Mouse (Mus musculus): ENCODE data around the gene Cdr1. TPM values are rescaled to one million over a fixed set of nuclear protein-coding genes. Genes with fewer than 3 reads are reported as not detected.
A peak's percentile ranks its signal among the peaks of the same experiment; 100 is the strongest.

Cdr1 gene
- not detected for total RNA-seq (2021)
- long read RNA-seq, experiment 1, partial matches to known transcripts: 0 of 2 reads
- long read RNA-seq, experiment 1, other reads (novel, unspliced or antisense): 0 of 2 reads
- long read RNA-seq, experiment 2: 0 reads

DNA sequence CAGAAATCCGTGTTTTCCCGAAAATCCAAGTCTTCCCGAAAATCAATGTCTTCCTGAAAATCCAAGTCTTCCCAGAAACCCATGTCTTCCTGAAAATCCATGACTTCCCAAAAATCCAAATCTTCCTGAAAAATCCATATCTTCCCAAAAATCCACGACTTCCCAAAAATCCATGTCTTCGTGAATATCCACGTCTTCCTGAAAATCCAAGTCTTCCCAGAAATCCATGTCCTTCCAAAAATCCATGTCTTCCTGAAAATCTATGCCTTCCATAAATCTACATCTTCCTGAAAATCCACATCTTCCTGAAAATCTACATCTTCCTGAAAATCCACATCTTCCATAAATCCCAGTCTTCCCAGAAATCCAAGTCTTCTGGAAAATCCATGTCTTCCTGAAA is at the start of gene Cdr1:
Gene Cdr1 (minus strand): TSS at position 101 of the 400 bp plus-strand sequence.
- no peak for DNase-seq (ENCODE audit: low spot score in 2 of 2)

DNA sequence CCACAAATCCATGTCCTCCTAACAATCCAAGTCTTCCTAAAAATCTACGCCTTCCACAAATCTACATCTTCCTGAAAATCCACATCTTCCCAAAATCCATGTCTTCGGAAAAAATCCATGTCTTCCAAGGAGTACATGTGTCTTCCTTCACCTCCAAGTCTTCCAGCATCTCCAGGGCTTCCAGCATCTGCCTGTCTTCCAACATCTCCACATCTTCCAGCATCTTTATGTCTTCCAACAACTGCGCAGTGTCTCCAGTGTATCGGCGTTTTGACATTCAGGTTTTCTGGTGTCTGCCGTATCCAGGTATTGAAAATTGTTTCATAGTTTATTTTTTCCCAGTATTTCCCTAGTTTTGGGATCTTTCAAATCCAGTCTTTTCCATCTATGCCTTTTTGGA is 511 bp upstream of the Cdr1 start:
- DNase-seq (ENCODE audit: low spot score in 2 of 2): no peak

DNA sequence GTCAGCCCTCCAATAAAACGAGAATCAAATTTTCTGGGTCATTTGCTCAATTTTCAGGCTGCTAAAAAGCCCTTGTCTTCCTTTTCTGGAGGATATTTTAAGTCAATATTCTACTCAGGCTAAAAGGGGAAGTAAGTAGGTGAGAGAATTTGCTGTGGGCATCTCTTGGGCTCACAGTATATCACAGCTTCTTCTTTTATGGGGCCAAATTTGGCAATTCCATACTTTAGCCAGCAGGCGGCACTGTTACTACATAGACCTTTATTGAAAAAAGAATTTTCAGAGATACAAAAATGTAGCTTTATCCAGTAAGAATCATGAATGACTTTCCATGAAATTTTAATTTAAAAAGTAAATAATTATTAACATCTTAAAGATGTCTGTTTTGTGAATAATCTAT is 18.8 kb downstream of the Cdr1 start:
- DNase-seq (ENCODE audit: low spot score in 2 of 2): peak; percentile 21 to 31

DNA sequence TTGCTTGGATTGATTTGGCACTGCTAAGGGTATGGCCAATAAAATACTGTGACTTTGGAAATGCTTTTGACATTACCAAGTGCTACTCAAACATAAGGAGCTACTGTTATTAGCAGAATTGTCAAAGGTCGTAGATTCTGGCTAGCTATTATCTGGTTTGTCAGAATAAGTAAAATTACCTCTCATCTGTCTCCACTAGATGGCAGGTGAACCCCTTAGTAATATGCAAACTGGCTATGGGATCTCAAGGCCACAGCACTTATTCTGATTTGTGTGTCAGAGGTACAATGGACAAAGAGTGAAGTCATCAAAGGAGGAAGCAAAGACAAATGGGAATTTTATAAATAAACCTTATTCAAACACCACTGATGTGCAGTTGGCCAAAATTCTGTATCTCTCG is 24.1 kb downstream of the Cdr1 start:
- DNase-seq (ENCODE audit: low spot score in 2 of 2): no peak

DNA sequence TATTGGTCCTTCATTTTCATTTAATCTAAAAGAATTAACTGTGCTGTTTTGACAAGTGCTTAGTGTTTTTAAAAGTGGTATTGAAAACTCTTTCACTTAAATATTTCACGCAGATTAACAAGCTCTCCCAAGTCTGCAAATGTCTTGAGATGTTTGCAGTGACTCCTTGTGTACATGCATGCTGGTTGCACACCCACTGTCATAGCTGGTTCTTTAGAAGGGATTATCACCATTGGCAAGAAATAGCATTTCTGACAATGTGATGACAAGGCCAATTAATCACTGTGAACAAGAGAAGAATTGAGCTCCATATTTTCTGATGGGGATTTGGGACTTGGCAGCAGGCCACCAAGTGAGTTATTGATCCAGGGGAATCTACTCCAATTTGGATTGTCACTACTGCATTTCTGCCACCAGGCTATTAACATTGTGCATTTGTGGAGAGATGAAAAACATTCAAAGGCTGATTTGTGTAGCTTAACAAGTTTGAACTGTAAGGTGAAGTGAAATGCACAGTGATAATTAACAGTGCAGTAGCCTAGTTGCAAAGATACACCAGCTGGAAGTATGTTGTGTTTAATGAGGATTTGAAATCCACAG is 30.6 kb downstream of the Cdr1 start:
- DNase-seq (ENCODE audit: low spot score in 2 of 2): no peak

DNA sequence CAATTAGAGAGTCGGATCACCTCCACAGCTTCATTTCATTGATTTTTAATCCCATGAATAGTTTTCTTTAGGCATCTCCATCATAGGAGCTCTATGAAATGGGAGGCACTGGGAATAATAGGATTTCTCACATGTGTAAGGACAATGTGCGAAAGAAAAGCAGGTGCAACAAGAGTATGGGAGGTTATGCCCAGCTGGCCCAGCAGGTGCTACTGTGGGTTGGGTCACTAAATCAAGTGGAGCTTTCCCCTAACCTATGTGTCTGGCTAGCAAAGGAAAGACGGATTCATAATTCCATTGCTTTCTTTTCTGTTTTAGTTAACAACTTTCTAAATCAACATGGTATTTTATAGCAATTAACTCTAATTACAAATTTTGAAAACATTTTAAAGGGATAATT is 31.1 kb downstream of the Cdr1 start:
- DNase-seq (ENCODE audit: low spot score in 2 of 2): no peak

DNA sequence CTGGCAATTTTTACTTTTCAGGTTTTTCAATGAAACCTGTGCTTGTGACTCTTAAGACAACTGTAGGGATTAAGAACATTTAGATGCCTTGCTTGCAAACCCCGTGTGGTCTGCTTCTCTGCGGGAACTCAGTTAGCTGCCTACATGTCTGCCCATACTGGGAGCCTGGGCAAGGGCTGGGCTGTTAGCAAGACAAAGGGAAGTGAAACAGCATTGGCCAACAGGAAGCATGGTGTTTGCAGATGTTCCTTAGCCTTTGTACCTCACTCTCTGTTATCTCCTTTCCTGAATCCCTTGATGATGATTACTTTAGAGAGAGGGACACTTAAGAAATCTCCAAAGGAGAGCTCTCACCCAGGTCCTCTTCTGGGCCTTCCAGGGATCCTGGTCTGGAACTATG is 38.8 kb downstream of the Cdr1 start:
- no peak for DNase-seq (ENCODE audit: low spot score in 2 of 2)

DNA sequence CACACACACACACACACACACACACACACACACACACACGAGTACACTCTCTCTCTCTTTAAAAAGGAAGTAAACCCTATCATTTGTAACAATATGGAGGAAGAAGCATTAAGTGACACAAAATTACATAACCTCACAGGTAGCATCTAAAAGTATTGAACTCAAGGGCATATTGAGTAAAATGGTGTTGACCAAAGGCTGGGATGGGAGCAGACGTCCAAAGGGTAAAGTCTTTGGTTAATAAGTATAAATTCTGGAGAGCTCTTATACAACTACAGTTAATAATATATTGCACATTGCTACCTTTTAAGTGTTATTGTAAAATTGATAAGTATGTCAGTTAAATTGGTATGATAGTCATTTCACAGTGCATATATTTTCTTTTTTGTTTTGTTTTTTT is 39.9 kb downstream of the Cdr1 start:
- DNase-seq (ENCODE audit: low spot score in 2 of 2): no peak

DNA sequence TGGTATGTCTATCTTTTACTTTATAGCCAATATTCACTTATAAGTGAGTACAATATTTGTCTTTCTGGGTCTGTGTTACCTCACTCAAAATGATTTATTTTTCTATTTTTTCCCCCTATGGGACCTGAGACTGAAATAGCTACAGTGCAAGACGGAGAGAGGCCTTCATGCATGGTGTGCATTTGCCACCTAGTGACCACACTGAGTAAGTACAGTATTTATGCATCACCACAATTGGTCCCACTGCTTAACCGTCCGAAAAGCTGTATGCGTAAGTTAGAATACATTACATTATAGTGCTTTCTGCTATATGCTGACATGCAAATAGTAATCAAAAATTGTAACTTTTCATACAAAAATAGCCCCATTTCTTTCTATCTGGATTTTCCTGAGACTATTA is 50.8 kb downstream of the Cdr1 start:
- no peak for DNase-seq (ENCODE audit: low spot score in 2 of 2)

Small RNA genes lying within 50 kb of the gene (microRNA-seq; reads per million reads assigned to microRNA genes)
- 0 reads per million in 2 experiments for gene Gm24396

Measured in left cerebral cortex, adult 18-20 months (tissue).